Mouse (Mus musculus) layer of hippocampus, adult 18-20 months (tissue): ENCODE measurements at regions not wholly inside any gene's neighbourhood (a gene's known extent, or its start where the extent isn't known, plus 50 kb on each side); places are given as distances from the start of the nearest gene placed in this dataset.

Experiments
- DNase-seq, 2 experiments: peaks; one replicate each; pipeline ENCODE4 v3.0.0; 2022; ENCODE audit warnings: low spot score in 2 of 2

DNA sequence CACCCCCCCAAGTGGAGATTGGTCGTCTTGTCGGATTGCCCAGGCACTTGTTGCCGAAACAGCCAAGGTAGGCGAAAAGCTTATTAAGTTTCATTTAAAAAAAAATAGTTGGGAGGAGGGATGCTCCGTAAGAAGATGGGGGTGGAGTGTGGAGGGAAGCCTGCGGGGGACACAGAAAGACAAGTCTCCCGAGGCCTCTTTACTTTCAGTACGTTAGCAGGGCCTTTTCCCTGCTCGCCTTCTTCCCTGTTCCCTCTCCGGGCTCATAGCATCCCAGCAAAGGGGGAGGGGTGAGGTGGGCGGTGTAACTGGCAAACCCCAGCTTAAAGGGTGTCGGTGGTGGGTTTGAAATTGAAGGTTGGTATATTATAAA is 131.5 kb upstream of the Ubr2 start:
- peak in 1 of 2 experiments; percentile 51 for DNase-seq

DNA sequence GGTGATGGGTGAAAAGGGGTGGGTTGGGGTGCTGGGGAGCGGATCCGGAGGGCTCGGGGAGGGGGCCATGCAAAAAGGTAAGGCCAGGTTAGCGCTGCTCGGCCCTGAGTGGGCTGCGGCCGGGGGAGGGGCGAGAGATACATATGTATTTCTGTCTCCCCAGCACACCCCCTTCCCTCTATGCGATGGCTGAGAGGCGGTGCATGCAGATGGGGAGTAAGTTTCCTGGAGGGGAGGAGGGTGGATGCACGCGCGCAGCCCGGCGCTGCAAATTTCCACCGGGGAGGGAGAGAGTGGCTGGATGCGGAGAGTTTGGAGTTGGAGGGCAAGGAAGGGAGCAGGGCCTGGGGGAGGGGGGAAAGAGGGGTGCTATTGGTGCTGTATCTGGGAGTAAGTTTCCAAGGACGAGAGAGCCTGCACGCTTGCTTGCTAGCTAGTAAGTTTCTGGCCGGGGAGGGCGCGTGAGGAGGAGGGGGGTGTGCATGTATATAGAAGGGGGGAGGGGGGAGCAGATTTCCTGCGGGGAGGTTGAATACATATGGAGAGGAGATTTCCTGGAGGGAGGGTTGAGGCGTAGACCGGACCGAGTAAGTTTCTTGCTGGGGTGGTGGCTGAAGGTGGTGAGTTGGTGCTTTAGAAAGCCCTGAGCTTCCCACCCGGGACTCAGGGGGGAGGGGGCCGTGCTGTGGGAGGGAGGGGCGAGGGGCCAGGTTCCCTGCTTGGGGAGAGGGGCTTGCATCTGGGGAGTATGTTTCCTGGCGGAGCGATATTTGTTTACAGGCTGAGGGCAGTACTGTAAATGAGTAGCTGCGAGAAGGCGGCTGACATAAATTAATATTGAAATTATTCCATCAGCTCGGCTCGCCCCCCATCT is 130.8 kb upstream of the Ubr2 start:
- DNase-seq: peak; percentile 69 to 80

DNA sequence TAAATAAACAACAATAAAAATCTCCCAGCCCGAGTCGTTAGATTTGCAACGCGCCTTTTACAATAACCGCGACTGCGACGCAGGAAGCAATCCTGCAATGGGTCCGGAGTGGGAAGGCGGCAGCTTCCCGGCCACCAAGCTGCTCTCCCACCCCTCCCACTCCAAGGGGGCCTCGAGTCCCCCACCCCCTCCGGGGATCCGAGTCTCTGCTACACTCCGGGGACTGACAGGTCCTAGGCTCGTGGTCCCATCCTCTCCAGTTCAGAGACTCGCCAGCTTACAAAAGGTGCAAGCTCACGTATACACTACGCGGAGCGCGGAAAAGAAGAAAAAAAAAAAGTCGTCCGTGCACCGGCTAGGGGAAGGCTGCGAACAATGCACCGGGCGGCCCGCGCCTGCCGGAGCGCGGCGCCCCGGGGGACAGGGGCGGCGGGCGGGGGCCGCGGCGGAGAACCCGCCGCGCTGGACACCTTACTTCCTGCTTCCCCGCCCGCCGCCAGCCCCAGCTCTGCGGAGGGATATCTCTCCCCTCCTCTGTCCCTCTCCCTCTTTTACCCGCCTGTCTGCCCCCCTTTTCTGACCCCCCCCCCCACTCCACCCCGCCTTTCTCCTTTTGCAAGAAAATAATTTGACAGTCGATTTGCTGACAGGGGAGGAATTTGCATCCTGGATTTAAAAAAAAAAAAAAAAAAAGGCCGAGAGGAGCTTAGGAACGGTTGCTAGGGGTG is 130.0 kb upstream of the Ubr2 start:
- DNase-seq: peak in 1 of 2 experiments; percentile 59

DNA sequence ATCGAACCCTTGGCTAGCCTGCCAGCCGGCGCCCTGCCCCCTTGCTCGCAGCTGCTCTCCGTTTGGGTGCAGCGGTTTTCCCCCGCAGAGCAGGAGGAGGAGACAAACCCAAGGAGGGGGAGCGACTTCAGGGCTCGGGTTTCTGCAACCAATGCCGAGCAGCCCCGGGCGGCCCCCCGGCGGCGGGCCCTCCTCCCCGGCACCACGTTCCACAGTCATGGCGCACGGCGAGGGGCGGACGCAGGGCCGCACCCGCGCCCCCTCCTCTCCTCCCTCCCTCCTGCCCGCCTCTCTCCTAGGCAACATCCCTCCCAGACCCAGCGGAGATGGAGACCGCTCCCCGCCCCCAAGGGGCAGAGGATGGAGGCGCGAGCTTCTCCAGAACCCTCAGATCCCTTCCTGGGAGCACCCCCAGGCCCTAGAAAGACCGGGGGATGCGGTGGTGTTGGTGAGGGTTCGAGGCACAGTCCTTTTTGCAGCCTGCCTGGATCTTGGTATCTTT is 129.4 kb upstream of the Ubr2 start:
- DNase-seq: peak; percentile 93 to 95

DNA sequence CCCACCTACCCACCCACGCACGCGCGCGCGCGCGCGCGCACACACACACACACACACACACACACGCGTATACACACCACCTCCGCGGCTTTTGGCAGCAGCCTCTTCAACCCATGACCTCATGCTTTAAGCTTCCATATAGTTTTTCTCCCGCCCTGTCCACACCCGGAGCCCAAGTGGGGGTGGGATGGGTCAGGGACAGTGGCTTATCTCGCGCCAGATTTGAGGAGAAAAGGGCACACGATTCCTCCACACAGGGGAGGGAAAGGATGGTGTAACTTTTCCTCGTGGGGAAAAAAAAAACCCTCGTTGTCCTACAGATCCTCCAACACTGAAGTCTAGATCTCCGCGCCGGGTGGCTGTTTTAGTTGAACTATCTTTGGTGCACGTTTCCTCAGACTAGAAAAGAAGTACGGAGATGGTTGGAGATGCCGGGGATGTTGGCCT is 128.8 kb upstream of the Ubr2 start:
- no peak for DNase-seq

DNA sequence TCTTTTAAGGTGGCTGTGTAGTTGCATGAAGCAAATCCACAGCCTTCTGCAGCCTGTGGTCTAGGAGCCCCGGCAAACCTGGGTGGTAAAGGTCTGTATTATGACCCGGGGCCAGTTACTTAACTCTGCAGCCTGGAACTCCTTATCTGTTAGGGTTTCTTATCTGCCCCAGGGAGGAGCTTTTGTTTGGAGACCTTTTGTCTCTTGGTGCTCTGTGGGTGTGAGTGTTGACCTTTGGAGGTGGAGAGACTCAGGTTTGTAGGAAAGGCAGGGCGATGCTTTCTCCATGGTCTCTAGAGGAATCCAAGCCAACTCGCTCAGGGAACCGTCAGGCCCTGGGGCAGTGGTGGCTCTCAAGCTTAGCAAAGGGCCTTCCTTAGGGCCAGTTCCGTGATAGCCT is 127.8 kb upstream of the Ubr2 start:
- DNase-seq: no peak

DNA sequence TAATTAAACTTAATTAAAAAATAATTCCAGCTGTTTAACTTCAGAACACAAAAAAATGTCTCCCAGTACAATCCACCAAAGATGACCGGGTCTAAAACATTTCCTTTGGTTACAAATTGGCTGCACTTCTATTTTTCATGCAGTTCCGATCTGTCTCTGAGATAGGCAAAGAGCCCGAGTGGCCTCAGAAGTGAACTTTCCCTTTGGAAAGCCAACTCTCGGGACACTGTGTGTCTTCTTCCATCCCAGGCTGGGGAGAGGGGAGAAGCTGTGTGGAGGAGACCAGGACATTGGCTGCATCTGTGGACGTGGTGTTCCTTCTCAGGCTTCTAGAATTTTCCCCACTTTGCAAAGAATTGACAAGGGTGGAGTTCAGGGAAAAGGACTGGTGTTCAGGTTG is 125.0 kb upstream of the Ubr2 start:
- no peak for DNase-seq

DNA sequence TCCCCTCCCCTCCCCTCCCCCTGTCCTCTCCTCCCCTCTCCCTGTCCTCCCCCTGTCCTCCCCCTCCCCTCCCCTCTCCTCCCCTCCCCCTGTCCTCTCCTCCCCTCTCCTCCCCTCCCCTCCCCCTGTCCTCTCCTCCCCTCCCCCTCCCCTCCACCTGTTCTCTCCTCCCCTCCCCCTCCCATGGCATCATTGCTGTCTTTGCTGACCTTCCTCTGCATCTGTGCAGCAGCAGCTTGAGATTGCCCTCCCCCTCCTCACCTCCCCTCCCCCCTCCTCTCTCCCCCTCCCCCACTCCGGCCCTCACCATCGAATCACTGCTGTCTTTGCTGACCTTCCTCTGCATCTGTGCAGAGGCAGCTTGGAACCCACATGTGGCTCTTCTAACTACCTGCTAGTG is 123.4 kb upstream of the Ubr2 start:
- DNase-seq: no peak

DNA sequence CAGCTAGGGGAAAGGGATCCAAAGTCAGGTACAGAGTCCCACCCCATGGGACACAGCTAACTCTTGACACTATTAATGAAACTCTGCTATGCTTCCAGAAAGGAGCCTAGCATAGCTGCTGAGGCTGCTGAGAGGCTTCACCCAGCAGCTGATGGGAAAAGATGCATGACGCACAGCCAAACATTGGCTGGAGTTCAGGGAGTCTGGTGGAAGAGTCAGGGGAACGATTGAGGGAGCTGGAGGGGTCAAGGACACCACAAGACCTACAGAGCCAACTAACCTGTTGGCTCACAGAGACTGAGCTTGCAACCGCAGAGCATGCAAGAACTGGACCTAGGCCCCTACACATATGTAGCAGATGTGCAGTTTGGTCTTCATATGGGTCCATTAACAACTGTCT is 117.2 kb upstream of the Ubr2 start:
- no peak for DNase-seq

DNA sequence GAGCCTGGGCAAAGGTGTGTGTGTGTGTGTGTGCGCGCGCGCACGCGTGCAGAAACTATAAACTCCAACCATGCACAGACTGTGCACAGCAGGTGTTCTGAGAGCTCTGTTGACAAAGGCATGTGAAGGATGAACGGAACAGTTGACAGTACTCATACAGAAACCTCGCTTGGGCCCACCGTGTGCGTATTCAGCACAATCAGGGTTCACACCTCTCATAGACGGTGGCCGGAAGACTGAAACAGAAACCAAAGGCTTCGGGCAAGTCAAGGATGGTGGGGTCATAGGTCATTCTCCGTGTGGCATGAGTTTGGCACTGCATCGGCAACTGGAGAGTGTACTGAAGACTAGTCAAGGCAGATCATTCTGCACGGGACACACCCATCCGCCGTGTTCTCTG is 113.2 kb upstream of the Ubr2 start:
- DNase-seq: no peak

DNA sequence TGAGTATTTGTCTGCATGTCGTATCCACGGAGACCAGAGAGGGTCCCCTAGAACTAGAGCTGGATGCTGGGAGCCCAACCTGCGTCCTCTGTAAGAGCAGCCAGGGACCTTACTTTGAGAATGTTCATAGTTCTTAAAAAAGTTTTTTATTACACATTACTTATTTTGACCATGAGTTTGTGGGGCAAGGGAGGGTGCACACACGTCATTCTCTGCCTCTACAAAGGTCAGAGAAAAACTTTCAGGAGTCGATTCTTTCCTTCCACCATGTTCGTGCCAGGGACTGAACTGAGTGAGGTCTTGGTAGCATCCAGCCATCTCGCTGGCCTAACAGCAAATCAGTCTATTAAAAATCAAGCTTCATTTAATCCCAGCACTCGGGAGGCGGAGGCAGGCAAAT is 111.9 kb upstream of the Ubr2 start:
- DNase-seq: no peak

DNA sequence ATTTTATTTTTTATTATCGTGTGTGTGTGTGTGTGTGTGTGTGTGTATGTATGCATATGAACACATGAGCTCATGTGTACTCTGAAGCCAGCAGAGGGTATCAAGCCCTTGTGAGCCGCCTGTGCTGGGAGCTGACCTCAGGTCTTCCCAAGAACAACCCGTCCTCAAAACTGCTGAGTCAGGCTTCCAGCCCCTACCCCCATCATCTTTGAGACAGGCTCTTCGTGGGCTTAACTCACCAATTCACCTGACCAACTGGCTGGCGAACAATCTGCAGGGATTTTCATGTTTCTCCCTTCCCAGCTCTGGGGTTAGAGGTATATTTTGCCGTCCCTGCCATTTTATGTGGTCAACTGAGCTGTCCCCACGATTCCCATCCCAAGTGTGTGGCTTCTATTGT is 107.7 kb upstream of the Ubr2 start:
- no peak for DNase-seq

DNA sequence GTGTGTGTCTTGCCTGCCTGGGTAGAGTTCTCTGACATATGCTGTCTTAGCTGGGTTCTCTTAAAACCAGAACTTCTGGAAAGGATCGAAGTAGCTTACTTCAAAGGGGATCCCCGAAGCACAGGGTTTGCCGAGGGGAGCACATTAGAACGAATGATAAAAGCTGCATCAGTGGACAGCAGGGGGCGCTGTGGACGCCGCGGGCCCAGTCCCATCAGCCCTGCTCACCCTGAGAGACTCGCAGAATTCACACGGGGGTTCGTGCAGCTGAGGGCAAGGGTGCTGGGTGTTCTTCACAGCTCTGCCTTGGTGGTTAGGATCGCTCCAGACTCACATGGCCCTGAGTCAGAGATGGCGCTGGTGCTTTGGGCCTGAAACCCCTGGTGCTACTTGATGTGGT is 105.4 kb upstream of the Ubr2 start:
- peak in 1 of 2 experiments; percentile 21 for DNase-seq

DNA sequence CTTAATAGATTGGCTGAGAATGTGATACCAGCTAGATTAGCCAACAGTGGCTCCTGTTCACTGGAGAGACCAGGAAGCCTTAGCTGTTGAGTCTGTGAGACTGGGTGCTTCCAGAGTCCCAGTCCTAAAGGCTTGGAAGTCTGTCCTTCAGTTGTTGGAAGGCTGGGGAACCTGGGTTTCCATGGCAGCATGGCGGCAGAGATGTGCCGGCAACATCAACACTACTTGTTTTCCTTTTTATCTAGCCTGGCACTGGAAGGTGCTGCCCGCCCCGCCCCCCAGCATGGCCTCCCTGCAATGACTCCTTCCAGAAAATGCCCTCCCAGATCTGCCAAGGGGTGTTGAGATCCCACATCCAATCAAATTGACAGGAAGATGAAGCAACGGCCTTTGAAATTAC is 104.8 kb upstream of the Ubr2 start:
- no peak for DNase-seq

DNA sequence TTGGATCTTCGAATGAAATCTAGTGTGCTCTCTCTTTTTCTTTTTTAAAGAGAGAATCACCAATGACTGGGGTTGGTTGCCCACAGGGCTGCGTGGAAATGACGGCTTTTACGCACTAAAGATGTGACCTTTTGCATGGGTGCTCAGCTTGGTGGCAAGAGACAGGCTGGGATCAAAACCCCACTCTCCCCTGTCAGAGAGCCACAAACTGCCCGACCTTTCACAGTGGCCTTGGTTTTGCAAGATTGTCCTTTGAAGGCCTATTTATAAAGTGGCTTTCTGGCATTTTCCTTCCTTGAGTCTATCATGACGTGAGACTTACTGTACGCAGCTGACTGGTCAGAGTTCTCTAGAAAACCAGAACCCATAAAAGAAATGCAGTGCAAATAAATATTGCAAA is 104.4 kb upstream of the Ubr2 start:
- DNase-seq: no peak

DNA sequence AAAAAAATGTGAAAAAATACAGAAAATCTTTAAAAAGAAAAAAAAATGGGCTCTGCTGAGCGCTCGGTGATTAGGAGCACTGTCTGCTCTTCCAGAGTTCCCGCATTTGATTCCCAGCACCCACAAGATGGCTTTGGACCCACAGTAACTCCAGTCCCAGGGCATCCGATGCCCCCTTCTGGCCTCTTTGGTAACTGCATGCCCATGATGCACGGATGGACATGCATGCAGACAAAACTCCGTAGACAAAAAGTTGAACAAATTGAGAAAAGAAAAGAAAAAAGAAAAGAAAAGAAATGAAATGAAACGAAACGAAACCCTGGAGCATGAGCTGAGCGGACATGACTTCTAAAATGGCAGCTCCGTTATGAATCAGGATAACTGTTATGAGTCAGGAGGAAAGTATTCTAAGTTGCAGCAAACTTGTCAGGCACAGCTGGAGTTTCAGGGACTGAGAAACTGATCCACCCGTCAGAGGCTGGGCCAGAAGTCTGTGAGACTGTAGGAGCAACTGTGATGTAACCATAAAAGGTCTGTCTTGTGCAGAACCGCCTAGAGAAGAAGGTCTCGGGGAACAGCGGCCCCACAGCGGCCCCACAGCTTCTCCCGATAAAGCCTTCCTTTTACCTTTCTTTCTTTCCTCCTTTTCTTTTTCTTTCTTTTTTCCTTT is 102.3 kb upstream of the Ubr2 start:
- no peak for DNase-seq

DNA sequence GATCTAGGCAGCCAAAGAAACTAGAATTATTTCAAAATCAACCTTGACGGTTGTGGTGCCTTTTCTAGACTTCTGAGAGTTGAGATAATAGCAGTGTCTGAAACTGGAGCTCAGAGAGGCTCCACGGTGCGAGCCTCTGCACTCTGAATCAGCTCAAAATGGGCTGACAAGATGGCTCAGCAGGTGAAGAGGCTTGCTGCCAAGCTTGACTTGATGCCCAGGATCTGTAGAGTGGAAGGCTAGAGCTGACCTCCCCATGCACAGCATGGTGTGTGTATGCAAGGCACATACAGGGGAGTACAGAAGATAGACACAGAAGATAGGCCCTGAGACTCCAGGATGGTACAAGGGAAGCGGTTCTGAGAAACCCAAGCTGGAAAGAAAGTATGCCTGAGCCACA is 100.5 kb upstream of the Ubr2 start:
- DNase-seq: no peak

DNA sequence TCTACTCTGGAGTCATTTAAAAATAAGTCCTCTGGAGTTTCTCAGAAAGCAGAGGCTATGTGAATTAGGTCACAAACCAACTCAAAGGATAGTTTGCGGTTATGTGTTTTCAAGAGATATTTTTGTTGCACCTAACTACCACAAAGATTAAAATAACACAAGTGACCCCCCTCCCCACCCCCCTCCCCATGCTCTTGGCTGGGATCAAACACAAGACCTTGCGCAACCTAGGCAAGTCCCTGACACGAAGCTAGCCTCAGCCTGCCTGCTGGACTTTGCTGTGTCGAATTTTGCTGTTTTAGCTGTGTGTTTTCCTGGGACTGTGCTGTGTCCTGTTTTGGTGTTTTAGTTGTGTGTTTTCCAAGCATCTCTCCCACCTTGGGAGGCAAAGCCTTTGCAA is 94.0 kb upstream of the Ubr2 start:
- DNase-seq: no peak

DNA sequence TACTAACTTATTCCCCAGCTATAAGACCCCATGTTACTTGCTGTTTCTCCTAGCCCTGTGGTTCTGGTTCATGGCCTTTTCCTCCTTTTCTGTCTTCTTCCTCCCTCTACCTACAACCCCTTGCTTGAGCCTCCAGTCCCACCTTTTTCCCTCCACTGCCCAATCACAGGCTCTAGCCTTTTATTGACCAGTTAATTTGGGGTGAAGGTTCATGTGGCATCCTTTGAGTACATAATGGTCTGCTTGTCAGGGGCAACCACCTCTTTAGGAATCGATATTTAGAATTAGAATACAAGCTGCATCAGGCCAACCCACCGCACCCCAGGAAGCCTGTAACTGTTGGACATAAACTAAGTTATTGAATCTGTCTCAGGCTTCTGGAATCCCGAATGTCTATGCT is 84.8 kb upstream of the Ubr2 start:
- no peak for DNase-seq

DNA sequence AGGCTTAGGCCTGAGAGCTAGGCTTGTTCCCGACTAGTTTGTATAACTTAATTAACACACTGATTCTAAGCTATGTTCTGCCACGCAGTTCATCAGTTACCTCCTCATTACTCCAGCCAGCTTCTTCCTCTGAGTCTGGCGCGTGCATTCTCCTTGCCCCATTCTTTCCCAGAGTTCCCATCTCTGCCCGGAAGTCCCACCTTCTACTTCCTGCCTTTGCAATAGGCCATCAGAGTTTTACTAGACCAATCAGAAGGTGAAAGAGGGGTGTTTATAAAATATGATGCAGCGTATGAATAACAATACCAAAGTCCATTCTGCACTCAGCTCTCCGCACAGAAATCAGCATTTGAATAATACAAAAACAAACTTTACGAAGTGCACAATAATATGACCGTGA is 81.7 kb upstream of the Ubr2 start:
- DNase-seq: no peak

DNA sequence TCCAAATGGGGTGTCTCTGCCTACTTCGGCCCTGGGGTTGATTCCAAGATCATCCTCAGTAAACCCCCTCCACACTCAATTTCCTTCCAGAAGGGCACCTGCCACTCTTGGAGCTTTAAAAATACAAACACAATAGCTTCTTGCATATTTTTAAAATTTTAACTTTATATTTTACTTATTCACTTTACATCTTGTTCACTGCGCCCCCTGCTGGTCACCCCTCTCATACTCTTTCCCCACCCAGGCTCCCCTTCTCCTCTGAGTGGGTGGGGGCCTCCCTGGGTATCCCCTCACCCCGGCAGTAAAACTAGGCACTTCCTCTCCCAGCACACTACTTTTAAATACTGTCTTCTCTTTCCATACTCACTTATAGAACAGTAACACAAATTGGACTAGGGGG is 79.4 kb upstream of the Ubr2 start:
- DNase-seq: no peak

DNA sequence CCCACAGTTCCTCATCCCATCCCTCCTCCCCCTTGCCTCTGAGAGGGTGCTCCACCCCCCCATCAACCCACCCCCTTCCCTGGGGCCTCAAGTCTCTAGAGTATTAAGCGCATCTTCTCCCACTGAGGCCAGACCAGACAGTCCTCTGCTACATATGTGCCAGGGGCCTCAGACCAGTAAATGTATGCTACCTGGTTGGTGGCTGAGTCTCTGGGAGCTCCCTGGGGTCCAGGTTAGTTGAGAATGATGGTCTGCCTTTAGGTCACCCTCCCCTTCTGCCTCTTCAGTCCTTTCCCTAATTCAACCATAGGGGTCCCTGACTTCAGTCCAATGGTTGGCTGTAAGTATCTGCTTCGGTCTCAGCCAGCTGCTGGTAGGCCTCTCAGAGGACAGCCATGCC is 58.9 kb upstream of the Ubr2 start:
- no peak for DNase-seq
